17 mouse cellular contexts compared by ENCODE assay signal in genomic region chr7:75436413-75437174, GRCm38 (mm10). TPM values are rescaled to one million over a fixed set of nuclear protein-coding genes. Genes with fewer than 3 reads are reported as not detected.
DNase-seq lines count a peak whose midpoint lies in the region; ATAC-seq lines count a peak whose summit lies in the region.
"Had no signal": no experiment of that assay in that cellular context is flagged by ENCODE, and none has a peak within 500 bp of the region (broad histone marks: within the 10 kb centered on the region; RNA-seq: fewer than 3 reads in every experiment).

No protein-coding gene starts in this region.

- peak; percentile 71; the same call in 1 of the 2 replicates for ATAC-seq in limb, embryonic 12.5 days (ENCODE audit: insufficient number of reproducible peaks, insufficient read depth, low FRiP score, low TSS enrichment, low read depth)
- peak; percentile 78 for ATAC-seq in intestine, embryonic 16.5 days
- ATAC-seq in kidney, embryonic 14.5 days (ENCODE audit: low FRiP score, low TSS enrichment), result no peak
- no peak for ATAC-seq in forebrain, embryonic 13.5 days
- ATAC-seq: Patski had no signal

- no peak for DNase-seq in limb, embryonic 10.5 days (ENCODE audit: low spot score)
- DNase-seq in embryo, embryonic 11 days, result peak; percentile 53
- DNase-seq in left cerebral cortex, adult 8-10 months (ENCODE audit: low spot score in 2 of 2), result no peak
- DNase-seq: cerebellum, adult 11-12 months; cerebellum, postnatal 10 days; kidney, adult 9 months; kidney, postnatal 25 days; lung, postnatal 4 days had no signal

- 53% methylated on average over 7 of the region's 8 CpGs for WGBS in limb, embryonic 12.5 days
- WGBS in limb, embryonic 10.5 days, result 55% methylated on average over 8 of the region's 8 CpGs
- 36% methylated on average over 8 of the region's 8 CpGs for WGBS in intestine, embryonic 16.5 days
- WGBS in kidney, embryonic 14.5 days, result 44% methylated on average over 8 of the region's 8 CpGs
- WGBS in forebrain, embryonic 13.5 days, result 55% methylated on average over 6 of the region's 8 CpGs

- H3K4me3 ChIP-seq in limb, embryonic 12.5 days (replicated peaks), result no peak overlapping the region
- no peak overlapping the region for H3K4me3 ChIP-seq in limb, embryonic 10.5 days
- H3K4me3 ChIP-seq in intestine, embryonic 16.5 days (ENCODE audit: low read length), result no peak overlapping the region
- no peak overlapping the region for H3K4me3 ChIP-seq in kidney, embryonic 14.5 days (ENCODE audit: low read length)
- H3K4me3 ChIP-seq in forebrain, embryonic 13.5 days, result no peak overlapping the region
- H3K4me3 ChIP-seq: erythroblast, embryonic 14.5 days; forebrain, embryonic 12.5 days; layer of hippocampus, adult 2 months had no signal

- H3K9ac ChIP-seq in limb, embryonic 12.5 days (replicated peaks), result no peak overlapping the region
- no peak overlapping the region for H3K9ac ChIP-seq in intestine, embryonic 16.5 days (ENCODE audit: low read depth, low read length)
- H3K9ac ChIP-seq in kidney, embryonic 14.5 days (ENCODE audit: low read depth, low read length), result no peak overlapping the region
- no peak overlapping the region for H3K9ac ChIP-seq in forebrain, embryonic 13.5 days
- H3K9ac ChIP-seq: forebrain, embryonic 12.5 days had no signal

- peaks cover 12% of the 10 kb centered on the region for H3K4me1 ChIP-seq in limb, embryonic 12.5 days (replicated peaks)
- peaks cover 17% of the 10 kb centered on the region for H3K4me1 ChIP-seq in limb, embryonic 10.5 days
- H3K4me1 ChIP-seq in intestine, embryonic 16.5 days (ENCODE audit: control insufficient read depth, insufficient read depth, low read length), result no peaks in the 10 kb centered on the region
- H3K4me1 ChIP-seq in kidney, embryonic 14.5 days (ENCODE audit: control insufficient read depth, insufficient read depth, low read length), result no peaks in the 10 kb centered on the region
- H3K4me1 ChIP-seq in forebrain, embryonic 13.5 days, result no peaks in the 10 kb centered on the region
- H3K4me1 ChIP-seq: forebrain, embryonic 12.5 days had no signal

- H3K27me3 ChIP-seq in limb, embryonic 12.5 days, result no peaks in the 10 kb centered on the region
- no peaks in the 10 kb centered on the region for H3K27me3 ChIP-seq in limb, embryonic 10.5 days (ENCODE audit: low read depth, poor library complexity, severe bottlenecking)
- no peaks in the 10 kb centered on the region for H3K27me3 ChIP-seq in intestine, embryonic 16.5 days (replicated peaks; ENCODE audit: control insufficient read depth, insufficient read depth, low read length)
- no peaks in the 10 kb centered on the region for H3K27me3 ChIP-seq in kidney, embryonic 14.5 days (ENCODE audit: control insufficient read depth, insufficient read depth, low read length)
- no peaks in the 10 kb centered on the region for H3K27me3 ChIP-seq in forebrain, embryonic 13.5 days
- H3K27me3 ChIP-seq: forebrain, embryonic 12.5 days; Patski had no signal

- H3K4me2 ChIP-seq in limb, embryonic 12.5 days, result no peak overlapping the region
- H3K4me2 ChIP-seq in intestine, embryonic 16.5 days (ENCODE audit: low read depth, low read length), result no peak overlapping the region
- no peak overlapping the region for H3K4me2 ChIP-seq in kidney, embryonic 14.5 days (replicated peaks; ENCODE audit: low read depth, low read length)
- no peak overlapping the region for H3K4me2 ChIP-seq in forebrain, embryonic 13.5 days
- H3K4me2 ChIP-seq: forebrain, embryonic 12.5 days; heart, embryonic 11.5 days had no signal

- H3K9me3 ChIP-seq in limb, embryonic 12.5 days, result no peaks in the 10 kb centered on the region
- H3K9me3 ChIP-seq in limb, embryonic 10.5 days (replicated peaks), result no peaks in the 10 kb centered on the region
- no peaks in the 10 kb centered on the region for H3K9me3 ChIP-seq in intestine, embryonic 16.5 days (ENCODE audit: control insufficient read depth, low read length)
- no peaks in the 10 kb centered on the region for H3K9me3 ChIP-seq in kidney, embryonic 14.5 days (ENCODE audit: control insufficient read depth, low read length)
- H3K9me3 ChIP-seq in forebrain, embryonic 13.5 days (replicated peaks), result no peaks in the 10 kb centered on the region
- H3K9me3 ChIP-seq: forebrain, embryonic 12.5 days had no signal

- H3K27ac ChIP-seq in limb, embryonic 12.5 days, result no peak overlapping the region
- no peak overlapping the region for H3K27ac ChIP-seq in limb, embryonic 10.5 days
- no peak overlapping the region for H3K27ac ChIP-seq in intestine, embryonic 16.5 days (ENCODE audit: low read length)
- H3K27ac ChIP-seq in kidney, embryonic 14.5 days (ENCODE audit: low read depth, low read length), result no peak overlapping the region
- H3K27ac ChIP-seq in forebrain, embryonic 13.5 days, result no peak overlapping the region
- H3K27ac ChIP-seq: forebrain, embryonic 12.5 days; layer of hippocampus, adult 2 months had no signal

- no peaks in the 10 kb centered on the region for H3K36me3 ChIP-seq in limb, embryonic 12.5 days
- H3K36me3 ChIP-seq in limb, embryonic 10.5 days, result no peaks in the 10 kb centered on the region
- H3K36me3 ChIP-seq in intestine, embryonic 16.5 days (ENCODE audit: control insufficient read depth, insufficient read depth, low read length), result no peaks in the 10 kb centered on the region
- H3K36me3 ChIP-seq in kidney, embryonic 14.5 days (ENCODE audit: control insufficient read depth, insufficient read depth, low read length), result no peaks in the 10 kb centered on the region
- H3K36me3 ChIP-seq in forebrain, embryonic 13.5 days (ENCODE audit: poor library complexity, severe bottlenecking), result no peaks in the 10 kb centered on the region
- H3K36me3 ChIP-seq: forebrain, embryonic 12.5 days had no signal

RNA-seq across cellular contexts. Expression of gene Akap13, which starts 18.7 kb away (rescaled TPM):
- polyA plus RNA-seq in limb, embryonic 12.5 days (2016; fragmentation: Nextera tagmentation; extraction: Ambion mirVana), result 42.8 and 44.9 TPM in 2 replicates
- polyA plus RNA-seq in limb, embryonic 10.5 days (2016; fragmentation: Nextera tagmentation; extraction: Ambion mirVana), result 24.3 and 31.2 TPM in 2 replicates
- polyA plus RNA-seq in intestine, embryonic 16.5 days (2015; fragmentation: Nextera tagmentation; extraction: Ambion mirVana), result 22.1 and 24.9 TPM in 2 replicates
- polyA plus RNA-seq in kidney, embryonic 14.5 days (2014; fragmentation: Nextera tagmentation; extraction: Ambion mirVana), result 45.0 and 69.8 TPM in 2 replicates
- 15.2 and 16.3 TPM in 2 replicates for polyA plus RNA-seq in forebrain, embryonic 13.5 days (2015; fragmentation: Nextera tagmentation; extraction: Ambion mirVana)
- 10 to 100 TPM; 21.0 to 24.6 (median 21.5) TPM for total RNA-seq in left cerebral cortex, adult 8-10 months (2022)

Comparison
In these comparisons a context has a peak if more than half of its experiments do, and no peak if none do; other contexts are left out.
1. ATAC-seq: peak in limb, embryonic 12.5 days (single experiment) and intestine, embryonic 16.5 days (single experiment); none in kidney, embryonic 14.5 days (single experiment) and forebrain, embryonic 13.5 days (single experiment).